Comparison of ENCODE assay signal across 8 mouse cellular contexts in the genomic region with DNA sequence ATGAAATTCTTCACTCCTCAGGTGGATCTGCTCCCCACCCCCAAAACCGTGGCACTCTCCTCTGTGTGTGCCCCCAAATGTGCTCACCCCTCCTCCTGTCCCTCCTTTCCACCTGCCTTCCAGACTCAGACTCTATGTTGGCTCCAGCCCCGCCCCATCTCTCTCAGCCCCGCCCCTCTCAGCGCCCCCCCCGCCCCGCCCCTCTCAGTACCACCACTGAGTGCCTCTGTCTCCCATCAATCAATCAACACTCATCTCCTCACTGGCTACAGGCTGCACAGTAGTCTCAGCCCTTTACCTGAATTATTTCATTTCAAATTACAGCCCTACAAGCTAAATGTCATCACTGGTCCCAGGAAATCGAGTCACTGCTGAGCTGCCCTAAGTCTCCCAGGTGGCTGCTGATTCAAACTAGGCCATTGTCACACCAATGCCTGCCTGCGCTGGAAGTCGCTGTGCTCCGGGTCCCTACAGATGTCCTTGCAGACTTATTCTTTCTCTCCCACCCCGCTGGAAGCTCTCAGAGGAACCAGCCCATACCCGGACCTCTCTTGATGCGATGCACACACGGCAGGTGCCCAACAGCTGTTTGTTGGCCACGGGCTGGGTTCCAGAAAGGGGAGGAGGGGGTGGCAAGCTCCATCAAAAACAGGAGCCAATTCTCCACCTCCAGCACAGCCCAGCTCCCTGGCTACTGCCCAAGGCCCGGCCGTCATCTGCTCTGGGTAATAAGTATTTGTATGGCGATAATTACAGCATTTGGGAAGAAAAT. TPM values are rescaled to one million over a fixed set of nuclear protein-coding genes. Genes with fewer than 3 reads are reported as not detected.
DNase-seq lines count a peak whose midpoint lies in the region; ATAC-seq and TF ChIP-seq lines count a peak whose summit lies in the region.

No protein-coding gene starts in this region.

- no peak overlapping the region for H3K9ac ChIP-seq in limb, embryonic 11.5 days (ENCODE audit: low read length)

- no peak overlapping the region for H3K4me3 ChIP-seq in gastrocnemius, adult 2 months
- H3K4me3 ChIP-seq in limb, embryonic 11.5 days (ENCODE audit: low read depth, low read length): no peak overlapping the region
- 0 out of 2 replicates have a peak overlapping the region, but pooled peaks have one; percentile 7 for H3K4me3 ChIP-seq in olfactory bulb, adult 2 months (ENCODE audit: insufficient read depth, low read depth, low read length)

- DNase-seq in gastrocnemius, postnatal 10 days: peak; percentile 23
- DNase-seq in gastrocnemius, adult 2 months: no peak
- peak; percentile 75 for DNase-seq in brain, adult 2 months (ENCODE audit: low read depth, low spot score)
- DNase-seq in heart, postnatal 4 days: peak; percentile 18
- peak; percentile 61 for DNase-seq in limb, embryonic 11.5 days (ENCODE audit: low spot score)
- no peak for DNase-seq in testis, postnatal 14 days (ENCODE audit: low spot score)
- no peak for DNase-seq in adipocyte (ENCODE audit: low spot score)

- WGBS in limb, embryonic 11.5 days: under 1% methylated on average over 18 of the region's 18 CpGs
- 6% methylated on average over 18 of the region's 18 CpGs for WGBS in olfactory bulb, adult 2 months

- peak overlapping the region; percentile 7; the same call in 1 of the 2 replicates for H3K4me2 ChIP-seq in limb, embryonic 11.5 days (ENCODE audit: low read depth, severe bottlenecking)

- no peaks in the 10 kb centered on the region for H3K9me3 ChIP-seq in limb, embryonic 11.5 days (ENCODE audit: control insufficient read depth, low read length)

- intact Hi-C loops in gastrocnemius, adult 2 months (cut with DNase I): no loop called here

- peaks cover 61% of the 10 kb centered on the region for H3K27me3 ChIP-seq in limb, embryonic 11.5 days (ENCODE audit: control insufficient read depth, insufficient read depth, low read length)

- no peak overlapping the region for H3K27ac ChIP-seq in gastrocnemius, adult 2 months
- no peak overlapping the region for H3K27ac ChIP-seq in limb, embryonic 11.5 days (replicated peaks; ENCODE audit: low read depth, low read length)
- no peak overlapping the region for H3K27ac ChIP-seq in olfactory bulb, adult 2 months (ENCODE audit: insufficient read depth, low read depth, low read length)

- ATAC-seq in limb, embryonic 11.5 days (ENCODE audit: insufficient number of reproducible peaks, low FRiP score, low TSS enrichment, low read depth): no peak

- no peaks in the 10 kb centered on the region for H3K36me3 ChIP-seq in limb, embryonic 11.5 days (ENCODE audit: control insufficient read depth, insufficient read depth, low read length)

- no peak for TF ChIP-seq POLR2A in olfactory bulb, adult 2 months (IDR thresholded peaks at IDR 0.05; ENCODE audit: insufficient read depth, low read depth, low read length)

- peaks cover 14% of the 10 kb centered on the region for H3K4me1 ChIP-seq in limb, embryonic 11.5 days (ENCODE audit: control insufficient read depth, insufficient read depth, low read length)
- peaks cover 31% of the 10 kb centered on the region for H3K4me1 ChIP-seq in olfactory bulb, adult 2 months (ENCODE audit: control insufficient read depth, insufficient read depth, low read length)

- TF ChIP-seq CTCF in gastrocnemius, adult 2 months (IDR thresholded peaks at IDR 0.05): no peak
- no peak for TF ChIP-seq CTCF in olfactory bulb, adult 2 months (IDR thresholded peaks at IDR 0.05; ENCODE audit: insufficient read depth, low read depth, low read length)

RNA-seq across cellular contexts. Expression of gene Slit1, which starts 5.6 kb away (rescaled TPM):
- total RNA-seq in gastrocnemius, postnatal 10 days (2021): 1 to 10 TPM; 1.6 TPM
- under 1 TPM; 0.28 to 0.81 TPM for total RNA-seq in gastrocnemius, adult 2 months (2021)
- total RNA-seq in heart, postnatal 4 days (2021): not detected
- 1.0 and 1.1 TPM in 2 replicates for polyA plus RNA-seq in limb, embryonic 11.5 days (2014; fragmentation: Nextera tagmentation; extraction: Ambion mirVana)
- not detected in 2 replicates for polyA plus RNA-seq in olfactory bulb, adult 2 months (2012; ENCODE audit: insufficient read depth, insufficient read length, low replicate concordance, missing spikeins)

Comparison
In these comparisons a context has a peak if more than half of its experiments do, and no peak if none do; other contexts are left out.
1. DNase-seq: peak in gastrocnemius, postnatal 10 days (single experiment), brain, adult 2 months (single experiment), heart, postnatal 4 days (single experiment) and limb, embryonic 11.5 days (single experiment); none in gastrocnemius, adult 2 months (single experiment), testis, postnatal 14 days (single experiment) and adipocyte (single experiment).